Mouse (Mus musculus) embryonic fibroblast, embryonic 13.5 days (primary cell): ENCODE results near the gene Pnpla3.

Source experiments
- CTCF ChIP-seq: IDR thresholded peaks from 2 replicates; pipeline ENCODE4 v1.5.1; 2011; ENCODE audit warnings: mild to moderate bottlenecking, control low read depth, low read length, moderate library complexity, borderline replicate concordance; ENCODE audit not compliant: insufficient read depth
- POLR2A ChIP-seq: IDR thresholded peaks from 2 replicates; pipeline ENCODE4 v1.6.1; 2011; ENCODE audit warnings: low read depth, mild to moderate bottlenecking, control low read depth, low read length, moderate library complexity

DNA sequence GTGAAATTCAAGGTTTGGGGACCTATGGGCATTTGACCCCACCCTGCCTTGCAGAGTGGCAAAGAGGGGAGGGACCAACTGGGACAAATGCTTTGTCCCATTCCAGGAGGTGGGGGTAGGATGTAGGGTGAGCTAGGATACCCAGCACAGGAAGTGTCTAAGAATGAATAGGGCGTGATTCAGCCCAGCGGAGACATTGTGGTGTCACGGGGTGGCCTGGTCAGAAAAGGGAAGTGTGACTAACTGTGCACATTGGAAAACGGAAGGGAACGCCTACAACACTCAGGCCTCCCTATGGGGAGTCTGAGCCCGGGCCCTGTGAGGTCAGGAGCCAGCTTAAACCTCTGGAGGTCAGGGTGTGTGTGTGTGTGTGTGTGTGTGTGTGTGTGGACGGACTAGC, 68.0 kb downstream of the Pnpla3 start:
- TF ChIP-seq CTCF (no peak), POLR2A (no peak)
